Mouse (Mus musculus) embryo, embryonic 10.5 days (tissue): ENCODE measurements at regions not wholly inside any gene's neighbourhood (a gene's known extent, or its start where the extent isn't known, plus 50 kb on each side); places are given as distances from the start of the nearest gene placed in this dataset.

Source experiments
- DNase-seq: peaks from one replicate; pipeline ENCODE4 v3.0.0-alpha.2; 2015; ENCODE audit warnings: low spot score

DNA sequence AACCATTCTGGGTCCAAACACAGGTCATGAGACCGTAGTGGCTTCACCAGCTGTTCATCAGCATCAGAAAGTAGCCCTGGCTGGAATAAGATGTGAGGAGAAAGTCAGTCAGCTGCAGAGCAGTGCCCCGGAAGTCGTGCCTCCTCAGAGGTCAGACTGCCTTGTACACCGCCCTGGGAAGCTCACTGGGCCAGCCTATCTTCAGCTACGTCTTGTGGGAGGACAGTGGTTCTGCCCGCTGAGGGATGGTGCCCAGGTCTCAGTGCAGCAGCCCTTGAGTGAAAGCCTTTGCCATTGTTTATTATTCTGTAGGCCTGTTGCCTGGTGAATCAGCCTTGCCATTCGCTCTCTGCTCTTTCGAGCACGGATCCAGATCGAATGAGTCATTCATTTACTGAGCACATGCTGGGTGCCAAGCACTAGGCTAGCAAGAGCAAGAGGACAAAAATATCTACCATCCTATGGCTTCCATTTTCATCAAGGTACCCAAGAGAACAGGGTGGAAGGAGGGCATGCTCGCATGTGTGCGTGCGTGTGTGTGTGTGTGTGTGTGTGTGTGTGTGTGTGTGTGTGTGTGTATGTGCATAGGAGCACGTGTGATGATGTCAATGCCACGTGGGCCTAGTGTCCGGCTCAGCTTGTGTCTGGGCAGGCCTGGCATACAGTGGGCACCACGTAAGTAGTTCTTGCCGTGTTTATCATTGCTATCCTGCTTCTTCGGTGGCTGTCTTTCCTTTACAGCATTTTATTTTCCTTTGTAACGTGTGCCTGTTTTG is 1121.0 kb upstream of the A1bg start:
- DNase-seq: no peak

DNA sequence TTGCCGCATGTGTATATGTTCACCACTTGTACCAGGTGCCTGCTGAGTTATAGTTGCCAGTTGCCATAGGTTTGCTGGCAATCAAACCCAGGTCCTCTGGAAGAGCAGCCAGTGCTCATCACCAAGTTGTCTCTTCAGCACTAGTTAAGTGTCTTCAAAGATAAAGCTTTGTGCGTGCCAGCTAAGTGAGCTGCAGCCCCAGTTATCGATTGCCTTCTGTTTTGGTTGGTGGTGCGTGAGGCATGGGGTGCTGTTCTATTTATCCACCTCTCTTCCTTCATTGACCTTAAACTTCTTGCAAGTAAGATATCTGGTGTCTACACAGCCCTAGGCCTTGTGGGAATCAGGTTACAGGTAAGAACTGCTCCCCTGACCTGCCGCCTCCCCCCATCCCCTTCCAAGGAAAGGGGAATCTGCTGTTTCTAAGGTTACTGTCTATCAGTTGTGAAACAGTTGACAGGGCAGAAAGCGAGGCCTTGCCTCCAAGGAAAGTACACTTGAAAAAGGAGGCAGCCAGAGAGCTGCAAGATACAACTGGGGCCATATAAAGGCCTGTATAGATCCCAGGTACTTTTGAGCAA is 1120.2 kb upstream of the A1bg start:
- DNase-seq: no peak
